Mouse (Mus musculus) heart, adult 11 months (tissue): Measurements from ENCODE around the gene Gm5129.
A peak's percentile ranks its signal among the peaks of the same experiment; 100 is the strongest.
"Not testable (repeated sequence)": the region's sequence is repeated elsewhere in the genome, so short reads cannot be mapped to it uniquely, and the experiment has no call there.

Source experiments
- DNase-seq: peaks from one replicate; pipeline ENCODE4 v3.0.0; 2022

Gm5129 gene

DNA sequence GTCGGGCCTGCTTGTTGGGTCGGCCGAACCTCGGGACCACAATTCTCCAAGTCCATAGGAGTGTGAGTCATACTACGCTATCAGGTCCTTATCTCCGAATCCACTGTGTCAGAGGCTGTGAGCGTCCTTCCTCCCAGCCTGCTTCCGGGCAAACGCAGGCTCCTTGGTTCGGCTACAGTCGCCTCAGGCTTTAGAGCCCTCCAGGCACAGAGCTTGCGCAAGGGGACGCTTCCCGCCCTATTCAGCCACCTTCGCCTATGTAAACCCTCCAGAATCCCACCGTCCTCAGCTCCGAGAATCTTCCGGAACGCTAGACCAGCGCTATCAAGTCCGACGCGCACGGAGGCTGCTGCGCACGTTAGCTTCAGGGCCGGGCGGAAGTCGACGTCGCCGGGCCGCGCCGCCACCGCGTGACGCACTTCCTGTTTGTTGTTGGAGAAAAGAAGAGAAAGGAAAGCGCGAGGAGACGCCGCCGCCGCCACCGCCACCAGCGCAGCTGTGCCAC lies at the start of gene Gm5129, which contains the start of gene Dnajb6:
TSS of gene Gm5129 (minus strand) at position 380 of the 505 bp plus-strand sequence.
TSS of gene Dnajb6 (plus strand) at position 132 of the 505 bp plus-strand sequence.
- DNase-seq, result peak; percentile 99

DNA sequence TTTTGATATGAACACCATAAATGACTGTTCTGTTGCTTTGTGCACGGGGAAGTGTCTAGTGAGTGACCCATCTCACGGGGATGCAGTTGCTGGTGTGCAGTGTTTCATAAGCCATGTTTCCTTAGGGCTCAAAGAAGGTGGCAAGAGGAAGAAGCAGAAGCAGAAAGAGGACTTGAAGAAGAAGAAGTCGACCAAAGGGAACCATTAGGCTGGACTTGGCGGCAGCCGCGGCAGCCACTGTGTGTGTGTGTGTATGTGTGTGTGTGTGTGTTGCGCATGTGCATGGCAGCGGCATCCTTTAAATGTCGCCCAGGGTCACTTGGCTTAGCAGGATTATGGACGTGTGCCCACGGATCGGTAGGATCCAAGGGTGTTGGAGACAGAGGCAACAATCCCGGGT lies 49.2 kb upstream of the Gm5129 start:
- peak; percentile 89 for DNase-seq

DNA sequence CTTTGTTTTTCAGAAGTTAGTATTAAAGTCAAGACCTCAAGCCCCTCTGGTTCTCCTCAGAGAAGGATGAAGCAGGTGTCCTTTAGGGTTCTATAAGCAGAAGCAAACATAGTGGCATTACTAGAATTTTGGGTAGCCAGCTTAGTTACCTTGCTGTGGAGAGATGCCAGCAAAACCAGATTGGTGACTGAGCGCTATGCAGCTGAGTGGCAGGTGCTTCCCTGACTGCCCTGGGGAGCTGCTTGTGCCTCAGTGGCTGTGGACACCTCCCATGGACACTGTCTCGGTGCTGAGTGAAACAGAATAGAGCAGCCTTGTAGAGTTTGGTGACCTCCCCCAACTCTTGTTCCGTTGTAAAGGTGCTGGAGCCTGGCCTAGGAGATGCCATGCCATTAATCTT lies 46.5 kb upstream of the Gm5129 start:
- no peak for DNase-seq

DNA sequence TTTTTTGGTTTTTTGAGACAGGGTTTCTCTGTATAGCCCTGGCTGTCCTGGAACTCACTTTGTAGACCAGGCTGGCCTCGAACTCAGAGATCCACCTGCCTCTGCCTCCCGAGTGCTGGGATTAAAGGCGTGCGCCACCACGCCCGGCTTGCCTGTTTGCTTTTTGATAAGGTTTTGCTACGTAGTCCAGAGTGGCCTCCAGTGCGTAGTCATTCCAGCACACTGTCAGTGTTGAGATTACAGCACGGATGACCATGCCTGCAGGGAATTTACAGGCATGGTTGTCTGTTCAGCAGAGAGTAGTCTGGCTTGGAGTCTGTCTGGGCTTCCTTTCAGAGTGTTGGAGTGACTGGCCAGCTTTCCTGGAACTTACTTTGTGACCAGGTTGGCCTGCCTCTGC lies 44.0 kb upstream of the Gm5129 start:
- not testable (repeated sequence) for DNase-seq

- DNase-seq, result peak; percentile 68
Observed at GRCm38 (mm10) chr5:29778029-29778428, 42.3 kb upstream of the Gm5129 start.

- no peak for DNase-seq
Observed at GRCm38 (mm10) chr5:29775437-29775836, 39.7 kb upstream of the Gm5129 start.

GRCm38 (mm10) chr5:29773460-29774150 lies 37.9 kb upstream of the Gm5129 start:
- peak; percentile 78 for DNase-seq

GRCm38 (mm10) chr5:29772651-29773330 lies 37.1 kb upstream of the Gm5129 start:
- peak; percentile 95 for DNase-seq

- no peak for DNase-seq
Observed at GRCm38 (mm10) chr5:29772038-29772437, 36.3 kb upstream of the Gm5129 start.

GRCm38 (mm10) chr5:29770935-29771334 lies 35.2 kb upstream of the Gm5129 start:
- DNase-seq, result no peak

DNA sequence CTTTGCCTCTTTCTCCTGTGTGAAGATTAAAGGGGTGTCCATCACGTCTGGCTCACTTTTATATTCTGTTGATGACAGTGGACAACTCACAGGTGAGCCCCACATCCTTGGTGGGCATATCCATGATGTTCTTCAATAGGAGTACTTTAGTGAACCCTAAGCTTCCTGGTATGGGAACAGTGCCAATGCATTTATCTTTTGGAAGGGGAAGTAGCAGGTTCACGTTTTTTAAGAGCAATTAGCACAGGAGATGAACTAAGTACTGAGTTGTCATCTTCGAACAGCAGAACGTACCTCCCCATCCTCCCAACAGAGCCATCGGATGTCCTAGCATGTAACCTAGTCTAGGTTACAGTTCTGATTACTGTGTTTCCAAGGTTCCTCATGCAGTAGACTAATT lies 23.6 kb upstream of the Gm5129 start:
- DNase-seq, result no peak

DNA sequence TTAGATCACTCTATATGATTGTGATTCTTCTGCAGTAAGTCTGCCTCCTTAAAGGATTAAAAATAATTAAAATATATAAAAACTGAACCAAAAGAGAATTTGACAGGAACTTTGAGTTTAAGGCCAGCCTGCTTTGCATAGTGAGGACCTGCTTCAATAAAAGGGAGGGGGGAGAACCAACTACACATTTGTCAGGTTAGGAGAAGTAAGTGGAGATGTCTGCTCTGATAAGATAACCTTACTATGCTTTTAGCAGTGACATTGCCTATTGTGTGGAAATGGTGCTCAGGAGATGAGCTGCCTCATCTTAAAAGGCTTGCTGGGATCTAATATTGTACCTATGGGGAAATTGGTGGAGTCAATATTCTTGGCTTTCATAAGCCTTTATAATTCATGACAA lies 17.2 kb upstream of the Gm5129 start:
- DNase-seq, result no peak

GRCm38 (mm10) chr5:29751306-29751705 lies 15.6 kb upstream of the Gm5129 start:
- no peak for DNase-seq

- DNase-seq, result no peak
Observed at GRCm38 (mm10) chr5:29747661-29748060, 11.9 kb upstream of the Gm5129 start.

GRCm38 (mm10) chr5:29741093-29741492 lies 5.4 kb upstream of the Gm5129 start:
- peak; percentile 91 for DNase-seq

DNA sequence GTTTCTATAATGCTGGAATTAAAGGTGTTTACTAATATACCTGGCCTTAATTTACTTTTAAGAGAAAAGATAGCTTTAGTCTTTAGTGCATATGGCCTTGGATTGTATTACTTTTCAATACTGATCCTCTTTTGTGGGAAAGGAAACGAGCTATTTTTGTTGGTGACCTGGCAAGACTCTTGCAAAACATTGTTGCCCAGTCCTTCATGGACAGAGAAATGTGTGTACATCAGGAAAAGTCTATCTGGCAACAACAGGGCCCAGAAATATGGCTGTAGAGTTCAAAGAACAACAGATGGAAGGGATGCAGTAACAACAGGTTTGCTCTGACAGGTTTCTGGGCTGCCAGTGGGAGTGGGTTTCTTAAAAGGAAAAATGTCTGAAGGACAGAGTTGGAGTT lies 4.9 kb upstream of the Gm5129 start:
- DNase-seq, result no peak

DNA sequence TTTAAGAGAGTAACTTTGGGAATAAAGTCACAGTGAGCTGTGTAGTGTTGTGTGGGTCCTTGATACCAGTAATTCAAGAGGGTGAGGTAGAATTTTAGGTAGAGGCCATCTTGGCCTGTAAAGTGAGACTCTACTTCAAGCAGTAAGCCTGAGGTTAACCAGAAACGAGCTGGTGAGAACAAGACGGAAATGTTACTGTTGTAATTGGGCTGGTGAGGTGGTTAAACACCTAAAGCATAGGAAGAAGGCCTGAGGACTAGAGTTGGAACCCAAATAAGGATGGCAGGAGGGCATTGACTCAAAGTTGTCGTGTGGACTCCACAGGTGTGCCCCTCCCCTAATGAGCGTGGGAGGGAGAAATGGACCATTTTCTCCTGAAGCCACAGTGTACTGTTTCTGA lies 2.3 kb upstream of the Gm5129 start:
- DNase-seq, result no peak

DNA sequence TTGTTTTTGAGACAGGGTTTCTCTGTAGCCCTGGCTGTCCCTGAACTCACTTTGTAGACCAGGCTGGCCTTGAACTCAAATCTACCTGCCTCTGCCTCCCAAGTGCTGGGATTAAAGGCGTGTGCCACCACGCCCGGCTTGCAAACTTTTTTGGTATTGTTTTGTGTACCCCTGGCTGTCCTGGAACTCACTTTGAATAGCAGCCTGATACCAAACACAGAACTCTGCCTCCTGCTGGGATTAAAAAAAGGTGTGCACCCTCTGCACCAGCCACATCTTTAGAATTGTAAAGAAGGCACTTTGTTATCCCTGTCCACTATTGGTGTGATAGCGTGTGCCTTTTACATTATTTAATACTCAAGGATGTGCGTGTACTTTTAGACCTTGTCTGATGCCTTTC lies 1.7 kb upstream of the Gm5129 start:
- DNase-seq, result no peak

DNA sequence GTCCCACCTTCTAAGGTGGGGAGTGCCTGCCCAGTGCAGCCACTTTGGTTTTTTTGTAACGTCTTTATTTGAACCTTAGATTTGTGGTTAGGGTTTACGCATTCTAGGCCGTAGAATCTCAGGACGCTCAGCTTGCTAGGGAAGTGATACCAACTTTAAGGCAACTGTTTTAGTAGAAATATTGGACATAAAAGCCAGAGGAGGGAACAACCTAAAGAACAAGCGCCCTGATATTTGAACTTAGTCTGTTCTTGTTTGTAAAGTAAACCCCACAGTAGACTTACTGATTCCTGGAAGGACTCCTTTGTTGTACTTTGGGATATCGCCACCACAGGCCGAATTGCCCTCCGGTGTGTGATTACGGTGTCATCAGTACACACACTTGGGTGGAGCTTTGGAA lies 1.2 kb upstream of the Gm5129 start:
- no peak for DNase-seq

- peak; percentile 98 for DNase-seq
Observed at GRCm38 (mm10) chr5:29736073-29736900, 551 bp upstream of the Gm5129 start.

- DNase-seq, result no peak
Observed at GRCm38 (mm10) chr5:29734831-29735510, 765 bp downstream of the Gm5129 start.

DNA sequence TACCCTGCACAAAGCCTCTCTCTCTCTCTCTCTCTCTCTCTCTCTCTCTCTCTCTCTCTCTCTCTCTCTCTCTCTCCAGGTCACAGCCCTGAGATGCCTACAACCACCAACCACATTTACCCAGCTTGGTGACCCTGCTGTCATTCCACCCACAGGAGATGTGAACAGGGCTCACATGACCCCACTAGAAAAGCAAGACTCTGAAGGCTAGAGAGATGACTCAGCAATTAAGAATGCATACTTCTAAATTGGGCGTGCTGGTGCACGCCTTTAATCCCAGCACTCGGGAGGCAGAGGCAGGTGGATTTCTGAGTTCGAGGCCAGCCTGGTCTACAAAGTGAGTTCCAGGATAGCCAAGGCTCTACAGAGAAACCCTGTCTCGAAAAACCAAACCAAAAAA lies 9.7 kb downstream of the Gm5129 start:
- not testable (repeated sequence) for DNase-seq

DNA sequence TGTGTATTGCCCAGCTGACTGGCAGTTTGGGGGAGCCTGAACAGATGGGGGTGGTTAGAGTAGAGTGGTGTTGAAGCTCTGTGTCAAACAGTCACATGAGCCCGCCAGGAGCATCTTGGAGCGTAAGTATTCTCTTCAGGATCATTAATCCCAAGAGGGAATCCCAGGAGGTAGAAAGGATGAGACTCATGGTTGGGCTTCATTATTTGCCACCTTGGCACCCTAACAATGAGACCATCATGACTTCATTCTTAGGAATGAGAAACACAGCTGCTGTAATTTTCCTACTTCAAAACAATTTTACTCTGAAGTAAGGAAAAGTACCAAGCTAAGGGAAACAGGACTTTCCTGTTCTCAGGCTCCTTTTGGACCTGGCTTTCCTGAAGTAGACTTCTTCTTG lies 10.4 kb downstream of the Gm5129 start:
- DNase-seq, result no peak
